Comparison of ENCODE assay signal across 25 mouse cellular contexts in the genomic region with DNA sequence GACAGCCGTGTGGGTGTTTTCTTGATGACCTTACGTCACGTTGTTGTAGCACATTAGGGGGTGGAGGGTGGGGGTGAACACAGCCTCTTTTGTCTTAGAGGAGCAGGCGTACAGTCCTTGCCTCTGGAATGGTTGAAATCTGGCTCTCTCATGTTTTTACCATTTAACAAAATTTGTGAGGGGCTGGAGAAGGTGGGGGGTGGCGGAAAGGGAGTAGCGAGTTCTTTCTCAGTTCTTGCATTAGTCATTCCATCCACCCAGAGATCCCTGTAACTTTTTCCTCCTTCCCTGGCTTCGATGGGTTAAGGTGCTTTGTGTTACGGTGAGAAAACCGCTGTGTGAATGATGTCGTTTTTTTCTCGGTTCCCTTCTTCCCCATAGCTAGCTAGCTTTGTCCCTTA. TPM values are rescaled to one million over a fixed set of nuclear protein-coding genes. Genes with fewer than 3 reads are reported as not detected.
A peak's percentile ranks its signal among the peaks of the same experiment; 100 is the strongest.
DNase-seq lines count a peak whose midpoint lies in the region; ATAC-seq and TF ChIP-seq lines count a peak whose summit lies in the region.
"Had no signal": no experiment of that assay in that cellular context is flagged by ENCODE, and none has a peak within 500 bp of the region (broad histone marks: within the 10 kb centered on the region; RNA-seq: fewer than 3 reads in every experiment).

No protein-coding gene starts in this region.

- no peak for TF ChIP-seq EP300 in heart, postnatal 0 days (IDR thresholded peaks at IDR 0.05; ENCODE audit: low read depth)

- no peak for TF ChIP-seq CTCF in heart, postnatal 0 days (IDR thresholded peaks at IDR 0.05; ENCODE audit: low read depth)
- TF ChIP-seq CTCF in embryonic fibroblast, embryonic 13.5 days (IDR thresholded peaks at IDR 0.05; ENCODE audit: borderline replicate concordance, insufficient read depth, low read length) = no peak
- TF ChIP-seq CTCF in small intestine, adult 2 months (IDR thresholded peaks at IDR 0.05; ENCODE audit: extremely low read depth, insufficient read length, insufficient replicate concordance, low read depth, low read length) = no peak

- WGBS in heart, postnatal 0 days = 73% methylated on average over 11 of the region's 11 CpGs
- 78% methylated on average over 11 of the region's 11 CpGs for WGBS in small intestine, adult 2 months

- no peak for TF ChIP-seq POLR2A in embryonic fibroblast, embryonic 13.5 days (IDR thresholded peaks at IDR 0.05; ENCODE audit: low read depth, low read length)
- TF ChIP-seq POLR2A in small intestine, adult 2 months (IDR thresholded peaks at IDR 0.05; ENCODE audit: low read depth, low read length) = no peak

- H3K36me3 ChIP-seq in heart, postnatal 0 days (replicated peaks; ENCODE audit: control insufficient read depth, insufficient read depth, low read length) = peaks cover 45% of the 10 kb centered on the region
- peaks cover 27% of the 10 kb centered on the region for H3K36me3 ChIP-seq in small intestine, adult 2 months (ENCODE audit: control insufficient read depth, insufficient read depth, low read length)

- no peak overlapping the region for H3K4me3 ChIP-seq in heart, postnatal 0 days (ENCODE audit: low read depth, low read length)
- H3K4me3 ChIP-seq in embryonic fibroblast, embryonic 13.5 days (ENCODE audit: insufficient read depth, low read length) = no peak overlapping the region
- H3K4me3 ChIP-seq in small intestine, adult 2 months (ENCODE audit: low read depth, low read length) = no peak overlapping the region
- H3K4me3 ChIP-seq: embryonic facial prominence, embryonic 15.5 days; forebrain, embryonic 12.5 days; gastrocnemius, adult 2 months; hindbrain, embryonic 15.5 days; intestine, embryonic 15.5 days; limb, embryonic 12.5 days; liver, embryonic 12.5 days; lung, embryonic 15.5 days; midbrain, embryonic 15.5 days; myocyte; stomach, embryonic 15.5 days had no signal

- no peak overlapping the region for H3K9ac ChIP-seq in heart, postnatal 0 days (replicated peaks; ENCODE audit: low read depth, low read length)
- H3K9ac ChIP-seq: embryonic facial prominence, embryonic 15.5 days; forebrain, embryonic 12.5 days; hindbrain, embryonic 15.5 days; intestine, embryonic 15.5 days; limb, embryonic 12.5 days; liver, embryonic 12.5 days; lung, embryonic 15.5 days; midbrain, embryonic 15.5 days; stomach, embryonic 15.5 days had no signal

- intact Hi-C loops in heart, postnatal 25 days (cut with DNase I) = no loop called here

- peak overlapping the region; percentile 58 for H3K27ac ChIP-seq in heart, postnatal 0 days (ENCODE audit: low read depth)
- peak overlapping the region; percentile 49 for H3K27ac ChIP-seq in embryonic fibroblast, embryonic 13.5 days (ENCODE audit: insufficient read depth, low read length)
- peak overlapping the region; percentile 68 for H3K27ac ChIP-seq in small intestine, adult 2 months (ENCODE audit: insufficient read depth, low read depth, low read length)
- H3K27ac ChIP-seq: embryonic facial prominence, embryonic 15.5 days; forebrain, embryonic 12.5 days; gastrocnemius, adult 2 months; hindbrain, embryonic 15.5 days; intestine, embryonic 15.5 days; limb, embryonic 12.5 days; liver, embryonic 12.5 days; lung, embryonic 15.5 days; midbrain, embryonic 15.5 days; stomach, embryonic 15.5 days had no signal

- no peak for ATAC-seq in heart, postnatal 0 days (ENCODE audit: insufficient read depth, low read depth)
- ATAC-seq: intestine, embryonic 15.5 days; liver, embryonic 12.5 days; midbrain, embryonic 15.5 days had no signal

- H3K4me1 ChIP-seq in heart, postnatal 0 days (ENCODE audit: control insufficient read depth, insufficient read depth) = peaks cover 5% of the 10 kb centered on the region
- H3K4me1 ChIP-seq in embryonic fibroblast, embryonic 13.5 days (ENCODE audit: control insufficient read depth, insufficient read depth, low read length) = peaks cover 6% of the 10 kb centered on the region
- H3K4me1 ChIP-seq in small intestine, adult 2 months (ENCODE audit: control insufficient read depth, insufficient read depth, insufficient read length, low read length) = no peaks in the 10 kb centered on the region; the same call in 1 of the 2 replicates
- H3K4me1 ChIP-seq: embryonic facial prominence, embryonic 15.5 days; forebrain, embryonic 12.5 days; hindbrain, embryonic 15.5 days; intestine, embryonic 15.5 days; limb, embryonic 12.5 days; liver, embryonic 12.5 days; lung, embryonic 15.5 days; midbrain, embryonic 15.5 days; stomach, embryonic 15.5 days had no signal

- no peaks in the 10 kb centered on the region for H3K27me3 ChIP-seq in heart, postnatal 0 days (ENCODE audit: control insufficient read depth, insufficient read depth, low read length)
- H3K27me3 ChIP-seq in small intestine, adult 2 months (ENCODE audit: control insufficient read depth, insufficient read depth, low read length) = no peaks in the 10 kb centered on the region
- H3K27me3 ChIP-seq: embryonic facial prominence, embryonic 15.5 days; forebrain, embryonic 12.5 days; hindbrain, embryonic 15.5 days; intestine, embryonic 15.5 days; limb, embryonic 12.5 days; liver, embryonic 12.5 days; lung, embryonic 15.5 days; midbrain, embryonic 15.5 days; stomach, embryonic 15.5 days had no signal

- no peak for DNase-seq in heart, postnatal 0 days (ENCODE audit: low spot score)
- DNase-seq in heart, postnatal 25 days (ENCODE audit: low spot score) = no peak
- peak; percentile 62 for DNase-seq in NIH3T3 (ENCODE audit: low read depth)
- DNase-seq in cerebellum, postnatal 10 days = no peak
- DNase-seq in lung, adult 18-20 months = no peak
- DNase-seq: cerebellum, adult 11 months; cerebellum, postnatal 25 days; gastrocnemius, adult 2 months; heart, postnatal 4 days; thymus, adult 18-20 months had no signal

- no peaks in the 10 kb centered on the region for H3K9me3 ChIP-seq in heart, postnatal 0 days (replicated peaks; ENCODE audit: control insufficient read depth, low read length)
- H3K9me3 ChIP-seq: embryonic facial prominence, embryonic 15.5 days; forebrain, embryonic 12.5 days; hindbrain, embryonic 15.5 days; intestine, embryonic 15.5 days; limb, embryonic 12.5 days; liver, embryonic 12.5 days; lung, embryonic 15.5 days; midbrain, embryonic 15.5 days; stomach, embryonic 15.5 days had no signal

- 0 out of 2 replicates have a peak overlapping the region, but pooled peaks have one; percentile 2 for H3K4me2 ChIP-seq in heart, postnatal 0 days (ENCODE audit: low read depth, low read length)
- H3K4me2 ChIP-seq: embryonic facial prominence, embryonic 15.5 days; forebrain, embryonic 12.5 days; hindbrain, embryonic 15.5 days; intestine, embryonic 15.5 days; limb, embryonic 12.5 days; liver, embryonic 12.5 days; lung, embryonic 15.5 days; midbrain, embryonic 15.5 days; stomach, embryonic 15.5 days had no signal

RNA-seq across cellular contexts. Expression of gene Sycp3, which starts 39.2 kb away (rescaled TPM):
- not detected in 2 replicates for total RNA-seq in heart, postnatal 0 days (2014; rRNA removed; ENCODE audit: low replicate concordance)
- 0.18 and 0.20 TPM in 2 replicates for polyA plus RNA-seq in heart, postnatal 0 days (2015; fragmentation: Nextera tagmentation; extraction: Ambion mirVana)
- not detected for total RNA-seq in heart, postnatal 25 days (2021)
- polyA plus RNA-seq in embryonic fibroblast, embryonic 13.5 days (2011; ENCODE audit: insufficient read length, low read depth, missing spikeins) = not detected in 2 replicates
- polyA plus RNA-seq in small intestine, adult 2 months (2012; rRNA removed) = not detected in 2 replicates
- total RNA-seq: gastrocnemius, adult 2 months; heart, postnatal 4 days had no signal
- polyA plus RNA-seq: embryonic facial prominence, embryonic 15.5 days; kidney, embryonic 14.5 days; large intestine, adult 2 months; liver, embryonic 12.5 days; myocyte; neural tube, embryonic 14.5 days had no signal

RNA-seq across cellular contexts. Expression of gene Gnptab, which starts 41.2 kb away (rescaled TPM):
- total RNA-seq in heart, postnatal 0 days (2014; rRNA removed; ENCODE audit: low replicate concordance) = 15.8 and 18.8 TPM in 2 replicates
- polyA plus RNA-seq in heart, postnatal 0 days (2015; fragmentation: Nextera tagmentation; extraction: Ambion mirVana) = 8.4 and 9.7 TPM in 2 replicates
- 10 to 100 TPM; 25.5 to 29.9 TPM for total RNA-seq in heart, postnatal 25 days (2021)
- polyA plus RNA-seq in embryonic fibroblast, embryonic 13.5 days (2011; ENCODE audit: insufficient read length, low read depth, missing spikeins) = 28.7 and 41.1 TPM in 2 replicates
- polyA plus RNA-seq in small intestine, adult 2 months (2012; rRNA removed) = 4.5 and 6.1 TPM in 2 replicates

RNA-seq across cellular contexts. Expression of gene Dram1, which starts 41.3 kb away (rescaled TPM):
- total RNA-seq in heart, postnatal 0 days (2014; rRNA removed; ENCODE audit: low replicate concordance) = 1.5 and 2.2 TPM in 2 replicates
- polyA plus RNA-seq in heart, postnatal 0 days (2015; fragmentation: Nextera tagmentation; extraction: Ambion mirVana) = 1.2 and 1.8 TPM in 2 replicates
- total RNA-seq in heart, postnatal 25 days (2021) = 1 to 10 TPM; 3.8 to 4.1 TPM
- 18.5 and 20.6 TPM in 2 replicates for polyA plus RNA-seq in embryonic fibroblast, embryonic 13.5 days (2011; ENCODE audit: insufficient read length, low read depth, missing spikeins)
- 3.6 and 4.6 TPM in 2 replicates for polyA plus RNA-seq in small intestine, adult 2 months (2012; rRNA removed)
